Mouse (Mus musculus): ENCODE data around the gene Ttc9c.

Ttc9c gene

GRCm38 (mm10) chr19:8774086-8774835 is 44.9 kb downstream of the Ttc9c start, which contains the start of gene Tmem179b:
Gene Tmem179b, minus strand, starts transcription at chr19:8774467.
- peak; percentile 95 for DNase-seq (ENCODE audit: low spot score)

DNA sequence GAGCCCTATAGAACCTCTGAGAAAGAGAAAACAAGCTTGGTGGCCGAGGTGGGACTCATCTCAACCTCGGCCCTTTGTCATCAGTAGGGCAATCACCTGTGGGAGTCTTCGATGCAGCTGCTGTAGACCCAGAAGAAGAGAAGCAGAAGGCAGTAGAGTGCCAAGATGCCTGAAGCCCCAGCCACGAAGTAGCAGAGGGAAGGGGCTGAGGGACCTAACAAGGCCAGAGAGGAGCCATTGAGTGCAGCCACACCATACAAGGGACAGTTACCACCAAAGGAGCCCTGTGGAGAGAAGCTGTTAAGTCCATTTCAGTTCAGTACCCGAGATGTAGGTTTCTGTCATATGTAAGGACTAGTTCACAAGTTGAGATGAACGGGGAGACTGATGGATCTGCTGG is 45.7 kb downstream of the Ttc9c start:
- no peak for DNase-seq (ENCODE audit: low spot score)

- no peak for DNase-seq (ENCODE audit: low spot score)
These were observed 46.1 kb downstream of the Ttc9c start for GRCm38 (mm10) chr19:8772996-8773395.

DNA sequence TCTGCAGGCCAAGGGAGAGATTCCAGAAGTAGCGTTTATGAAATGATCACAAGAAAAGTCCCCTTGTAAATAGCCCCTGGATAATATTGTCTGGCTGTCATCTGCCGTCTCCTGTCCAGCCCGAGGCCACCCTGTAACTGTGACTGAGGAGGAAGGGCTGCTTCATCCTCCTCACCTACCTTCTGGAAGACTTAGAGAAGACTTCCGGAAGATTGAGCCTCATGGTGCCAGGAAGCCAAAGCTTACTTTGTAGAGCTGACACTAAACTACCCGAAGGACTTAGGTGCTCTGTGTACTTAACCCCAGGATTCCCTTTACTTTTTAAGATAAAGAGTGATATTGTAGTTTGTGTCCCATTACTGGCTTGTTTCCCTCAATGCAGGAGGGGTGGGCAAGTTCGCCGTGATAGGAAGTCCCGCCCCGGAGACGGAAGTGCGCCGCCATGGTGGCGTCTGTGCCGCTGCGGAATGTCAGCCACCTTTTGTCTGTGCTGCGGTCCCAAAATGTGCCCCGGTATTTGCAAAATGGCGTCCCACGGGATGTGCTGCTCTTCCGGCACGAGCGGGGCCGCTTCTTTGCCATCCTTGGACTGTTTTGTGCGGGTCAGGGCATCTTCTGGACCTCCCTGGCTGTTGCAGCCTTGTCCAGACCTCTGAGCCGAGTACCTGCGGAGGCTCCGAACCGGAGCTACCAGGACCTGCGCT is 48.4 kb downstream of the Ttc9c start, which contains the start of gene Tmem223:
Gene Tmem223, plus strand, starts transcription at position 430 of the 704 bp plus-strand sequence.
- DNase-seq (ENCODE audit: low spot score) = peak; percentile 82

- DNase-seq (ENCODE audit: low spot score) = no peak
These were observed 53.6 kb downstream of the Ttc9c start for GRCm38 (mm10) chr19:8765562-8765961.

DNA sequence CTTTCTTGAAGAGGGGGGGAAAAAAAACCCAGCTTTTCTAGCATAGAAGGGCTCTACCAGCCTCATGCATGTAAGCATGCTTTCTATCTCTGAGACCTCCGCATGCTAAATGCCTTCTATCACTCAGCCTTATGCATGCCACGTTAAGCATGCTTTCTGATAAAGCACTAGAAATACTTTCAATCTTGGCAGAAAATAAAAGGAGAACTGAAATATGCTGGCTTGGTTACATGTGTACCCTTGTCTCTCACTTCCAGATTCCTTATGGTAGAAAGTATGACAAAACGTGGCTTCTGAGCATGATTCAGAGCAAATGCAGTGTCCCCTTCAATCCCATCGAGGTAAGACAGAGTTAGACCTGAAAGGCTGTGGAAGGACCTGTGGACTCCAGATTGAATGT is 55.9 kb downstream of the Ttc9c start:
- DNase-seq (ENCODE audit: low spot score) = no peak

GRCm38 (mm10) chr19:8760757-8761156 is 58.4 kb downstream of the Ttc9c start:
- DNase-seq (ENCODE audit: low spot score) = no peak
